Mouse (Mus musculus): ENCODE data around the gene Abhd2. TPM values are rescaled to one million over a fixed set of nuclear protein-coding genes. Genes with fewer than 3 reads are reported as not detected.
"Not testable (repeated sequence)": the region's sequence is repeated elsewhere in the genome, so short reads cannot be mapped to it uniquely, and the experiment has no call there.

Gene Abhd2
- polyA plus RNA-seq, 1 experiment from 2014 or later, result 5.6 TPM

GRCm38 (mm10) chr7:79278432-79278831, 5.4 kb downstream of the Abhd2 start:
- Histone ChIP-seq H3K9ac (no peak overlapping the region), H3K4me3 (no peak overlapping the region), H3K27me3 (replicated peaks) (no peaks in the 10 kb centered on the region), H3K9me3 (replicated peaks) (no peaks in the 10 kb centered on the region), H3K27ac (ENCODE audit: poor library complexity, severe bottlenecking) (no peak overlapping the region), H3K4me1 (replicated peaks) (peaks cover 60% of the 10 kb centered on the region), H3K36me3 (no peaks in the 10 kb centered on the region), H3K4me2 (no peak overlapping the region)
- WGBS, result 87% methylated on average over 13 of the region's 13 CpGs
- ATAC-seq (ENCODE audit: insufficient number of reproducible peaks, low FRiP score), result no peak

GRCm38 (mm10) chr7:79279376-79280029, 6.5 kb downstream of the Abhd2 start:
- WGBS, result 63% methylated on average over 10 of the region's 10 CpGs
- H3K4me2 ChIP-seq, result no peak overlapping the region

DNA sequence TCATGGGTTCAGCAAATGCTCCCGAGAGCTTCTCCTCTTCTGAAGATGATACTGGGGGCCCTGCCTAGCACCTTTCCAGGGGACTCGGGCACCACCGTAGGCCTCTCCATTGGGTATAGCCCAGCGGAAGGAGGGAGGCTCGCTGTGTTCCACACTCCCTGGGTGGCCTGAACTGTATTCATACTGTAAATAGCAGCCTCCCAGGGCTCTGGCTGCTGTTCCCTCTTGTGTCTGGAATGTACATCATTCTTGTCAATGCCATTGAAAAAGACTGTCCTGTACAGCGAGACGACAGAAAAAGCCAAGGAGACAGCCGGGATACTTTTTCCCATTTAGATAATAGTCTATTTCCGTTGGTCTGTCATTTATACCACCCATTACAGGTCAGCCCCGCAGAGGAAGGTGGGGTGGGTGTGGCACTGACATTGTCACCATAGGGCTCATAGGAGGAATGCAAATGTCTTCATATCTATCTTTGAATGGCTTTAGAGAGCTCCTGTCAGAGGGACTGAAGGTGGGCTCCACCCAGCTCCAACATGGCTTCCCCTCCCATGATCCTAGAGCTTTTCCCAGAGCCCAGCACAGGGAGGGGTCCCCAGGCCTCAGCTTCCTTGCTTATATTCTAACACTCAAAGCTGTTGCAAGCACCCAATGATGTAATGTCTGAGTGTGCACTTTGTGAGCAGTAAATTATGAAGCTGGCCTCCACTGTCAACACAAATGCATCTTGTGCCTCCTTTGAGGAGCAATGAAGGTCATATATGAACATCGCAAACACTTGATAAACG, 10.1 kb downstream of the Abhd2 start:
- peak overlapping the region; percentile 9; the same call in 1 of the 2 replicates for H3K4me2 ChIP-seq
- no peak overlapping the region for H3K9ac ChIP-seq
- WGBS, result 51% methylated on average over 12 of the region's 12 CpGs
- H3K27ac ChIP-seq (ENCODE audit: poor library complexity, severe bottlenecking), result peak overlapping the region; percentile 17; the same call in 1 of the 2 replicates
- ATAC-seq (ENCODE audit: insufficient number of reproducible peaks, low FRiP score), result peak; percentile 45; the same call in 1 of the 2 replicates
- no peak overlapping the region for H3K4me3 ChIP-seq
- H3K9me3 ChIP-seq (replicated peaks), result no peaks in the 10 kb centered on the region
- peaks cover 56% of the 10 kb centered on the region for H3K4me1 ChIP-seq (replicated peaks)
- H3K36me3 ChIP-seq, result no peaks in the 10 kb centered on the region
- no peaks in the 10 kb centered on the region for H3K27me3 ChIP-seq (replicated peaks)

More at GRCm38 (mm10) chr7:79279376-79280029, 6.5 kb downstream of the Abhd2 start:
- H3K9ac ChIP-seq, result no peak overlapping the region
- H3K36me3 ChIP-seq, result no peaks in the 10 kb centered on the region
- no peaks in the 10 kb centered on the region for H3K27me3 ChIP-seq (replicated peaks)
- no peaks in the 10 kb centered on the region for H3K9me3 ChIP-seq (replicated peaks)
- 0 out of 2 replicates have a peak overlapping the region, but pooled peaks have one; percentile 1 for H3K27ac ChIP-seq (ENCODE audit: poor library complexity, severe bottlenecking)
- H3K4me1 ChIP-seq (replicated peaks), result peaks cover 60% of the 10 kb centered on the region
- no peak for ATAC-seq (ENCODE audit: insufficient number of reproducible peaks, low FRiP score)
- no peak overlapping the region for H3K4me3 ChIP-seq

GRCm38 (mm10) chr7:79283671-79283941, 10.6 kb downstream of the Abhd2 start:
- not testable (repeated sequence) for H3K27me3 ChIP-seq (replicated peaks); H3K36me3 ChIP-seq; H3K9ac ChIP-seq; H3K4me2 ChIP-seq; H3K27ac ChIP-seq (ENCODE audit: poor library complexity, severe bottlenecking); H3K9me3 ChIP-seq (replicated peaks); H3K4me3 ChIP-seq
- WGBS, result 44% methylated on average over 1 of the region's 1 CpGs
- peak; percentile 47; the same call in 1 of the 2 replicates for ATAC-seq (ENCODE audit: insufficient number of reproducible peaks, low FRiP score)
- H3K4me1 ChIP-seq (replicated peaks), result peaks cover 52% of the 10 kb centered on the region

DNA sequence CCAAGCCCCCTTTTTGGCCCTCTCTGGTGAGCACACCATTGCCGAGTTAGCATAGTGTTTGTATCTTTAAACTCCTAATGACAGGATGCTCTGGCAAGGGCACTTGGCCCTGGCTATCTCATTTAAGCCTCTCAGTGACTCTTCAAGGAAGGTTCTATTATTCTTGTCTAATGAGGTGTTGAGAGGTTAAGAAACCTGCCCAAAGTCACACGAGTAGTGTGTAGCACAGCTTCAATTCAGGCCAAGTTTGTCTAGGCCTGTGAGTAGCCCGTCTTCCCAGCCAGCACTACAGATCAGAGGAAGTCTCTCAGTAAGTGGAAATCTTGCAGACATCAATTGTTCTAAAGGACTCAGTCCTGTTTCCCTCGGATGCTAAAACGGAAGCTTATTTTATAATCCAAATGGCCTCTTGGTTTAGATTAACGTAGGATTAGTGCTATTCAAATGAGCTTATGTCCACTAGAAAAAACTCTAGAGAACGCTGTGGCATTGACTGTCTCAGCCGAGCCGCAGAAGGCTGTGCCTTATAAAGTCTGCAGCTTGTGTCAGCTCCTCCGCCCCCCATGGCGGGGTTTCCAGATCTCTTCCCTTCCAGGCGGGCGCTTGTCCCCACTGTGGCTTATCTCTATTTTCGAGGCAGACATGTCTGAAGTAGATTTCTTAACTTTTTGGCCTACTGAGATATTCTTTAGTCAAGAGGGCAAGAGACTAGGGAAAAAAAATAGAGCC, 11.3 kb downstream of the Abhd2 start:
- Histone ChIP-seq H3K4me3 (no peak overlapping the region), H3K9me3 (replicated peaks) (no peaks in the 10 kb centered on the region), H3K36me3 (no peaks in the 10 kb centered on the region), H3K4me2 (no peak overlapping the region), H3K27ac (ENCODE audit: poor library complexity, severe bottlenecking) (no peak overlapping the region), H3K9ac (no peak overlapping the region), H3K4me1 (replicated peaks) (peaks cover 47% of the 10 kb centered on the region), H3K27me3 (replicated peaks) (no peaks in the 10 kb centered on the region)
- 34% methylated on average over 14 of the region's 14 CpGs for WGBS
- peak; percentile 49; the same call in 1 of the 2 replicates for ATAC-seq (ENCODE audit: insufficient number of reproducible peaks, low FRiP score)

DNA sequence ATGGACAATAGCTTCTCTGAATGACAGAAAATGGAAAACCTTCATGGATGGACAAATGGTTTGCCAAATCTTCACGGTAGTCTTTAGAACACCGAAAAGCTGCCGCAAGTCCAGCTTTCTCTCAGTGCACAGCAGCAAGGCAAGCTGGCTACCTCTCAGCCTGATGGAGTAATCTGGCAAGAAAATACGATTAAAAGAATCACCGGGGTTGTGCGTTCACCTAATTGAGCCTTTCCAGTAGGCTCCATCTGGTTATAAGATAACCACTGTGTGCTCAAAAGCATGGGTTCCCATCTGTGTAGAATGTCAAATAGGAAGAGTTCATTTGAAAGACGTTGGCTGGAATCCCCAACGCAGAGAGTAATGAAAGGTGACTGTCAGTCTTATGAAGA, 11.9 kb downstream of the Abhd2 start:
- no peak overlapping the region for H3K4me3 ChIP-seq
- ATAC-seq (ENCODE audit: insufficient number of reproducible peaks, low FRiP score), result no peak
- H3K9ac ChIP-seq, result no peak overlapping the region
- H3K36me3 ChIP-seq, result no peaks in the 10 kb centered on the region
- WGBS, result 88% methylated on average over 8 of the region's 8 CpGs
- H3K27ac ChIP-seq (ENCODE audit: poor library complexity, severe bottlenecking), result no peak overlapping the region
- peaks cover 43% of the 10 kb centered on the region for H3K4me1 ChIP-seq (replicated peaks)
- H3K9me3 ChIP-seq (replicated peaks), result no peaks in the 10 kb centered on the region
- H3K4me2 ChIP-seq, result no peak overlapping the region
- no peaks in the 10 kb centered on the region for H3K27me3 ChIP-seq (replicated peaks)

GRCm38 (mm10) chr7:79285408-79285807, 12.4 kb downstream of the Abhd2 start:
- Histone ChIP-seq H3K9me3 (replicated peaks) (no peaks in the 10 kb centered on the region), H3K4me3 (no peak overlapping the region), H3K27ac (ENCODE audit: poor library complexity, severe bottlenecking) (no peak overlapping the region), H3K9ac (no peak overlapping the region), H3K4me1 (replicated peaks) (peaks cover 43% of the 10 kb centered on the region), H3K27me3 (replicated peaks) (no peaks in the 10 kb centered on the region), H3K4me2 (no peak overlapping the region), H3K36me3 (no peaks in the 10 kb centered on the region)
- no peak for ATAC-seq (ENCODE audit: insufficient number of reproducible peaks, low FRiP score)
- WGBS, result 87% methylated on average over 13 of the region's 13 CpGs

DNA sequence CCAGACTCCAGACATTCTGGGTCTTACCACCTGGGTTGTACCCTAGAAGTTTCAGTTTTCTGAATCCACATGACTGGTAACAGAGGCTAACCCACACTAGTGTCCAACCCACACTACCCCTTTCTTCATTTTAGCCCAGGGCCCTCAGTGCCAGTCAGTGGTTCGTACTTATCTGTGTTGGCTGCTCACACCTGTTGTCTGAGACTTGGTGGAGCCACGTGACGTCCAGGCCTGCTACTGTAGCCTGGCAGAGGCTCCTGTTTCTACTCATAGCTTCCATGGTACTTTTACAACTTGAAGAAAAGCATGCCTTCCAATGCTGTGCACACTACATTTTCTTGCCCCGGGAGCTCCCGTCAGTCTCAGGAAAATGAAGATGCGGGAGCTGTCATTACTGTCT, 14.2 kb downstream of the Abhd2 start:
- Histone ChIP-seq H3K9ac (no peak overlapping the region), H3K36me3 (no peaks in the 10 kb centered on the region), H3K4me3 (no peak overlapping the region), H3K4me2 (no peak overlapping the region), H3K4me1 (replicated peaks) (peaks cover 40% of the 10 kb centered on the region), H3K9me3 (replicated peaks) (no peaks in the 10 kb centered on the region), H3K27me3 (replicated peaks) (no peaks in the 10 kb centered on the region), H3K27ac (ENCODE audit: poor library complexity, severe bottlenecking) (no peak overlapping the region)
- 68% methylated on average over 6 of the region's 6 CpGs for WGBS
- ATAC-seq (ENCODE audit: insufficient number of reproducible peaks, low FRiP score), result no peak

DNA sequence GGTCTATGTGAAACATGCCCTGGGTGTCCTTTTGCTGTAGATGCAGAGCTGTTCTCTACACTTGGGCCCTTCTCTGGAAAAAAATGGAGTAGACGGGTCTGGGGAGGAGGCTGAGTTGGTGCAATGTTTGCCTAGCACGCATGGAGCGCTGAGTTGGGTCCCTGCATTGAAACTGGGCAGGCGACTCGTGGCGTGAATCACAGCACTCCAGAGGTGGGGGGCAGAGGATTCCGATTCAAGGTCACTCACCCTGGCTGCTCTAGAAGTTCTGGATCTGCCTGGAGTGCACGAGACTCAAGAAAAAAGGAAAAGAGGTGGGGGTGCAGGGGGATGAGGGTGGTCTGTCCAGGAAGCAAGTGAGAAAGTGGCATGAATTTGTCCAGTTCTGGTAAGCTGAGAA, 14.9 kb downstream of the Abhd2 start:
- no peak for ATAC-seq (ENCODE audit: insufficient number of reproducible peaks, low FRiP score)
- Histone ChIP-seq H3K27me3 (replicated peaks) (no peaks in the 10 kb centered on the region), H3K4me3 (no peak overlapping the region), H3K4me2 (no peak overlapping the region), H3K9me3 (replicated peaks) (no peaks in the 10 kb centered on the region), H3K27ac (ENCODE audit: poor library complexity, severe bottlenecking) (no peak overlapping the region), H3K4me1 (replicated peaks) (peaks cover 39% of the 10 kb centered on the region), H3K36me3 (no peaks in the 10 kb centered on the region), H3K9ac (no peak overlapping the region)
- WGBS, result 87% methylated on average over 8 of the region's 8 CpGs

GRCm38 (mm10) chr7:79288422-79288821, 15.4 kb downstream of the Abhd2 start:
- Histone ChIP-seq H3K4me2 (no peak overlapping the region), H3K4me1 (replicated peaks) (peaks cover 35% of the 10 kb centered on the region), H3K4me3 (no peak overlapping the region), H3K36me3 (no peaks in the 10 kb centered on the region), H3K9ac (no peak overlapping the region), H3K9me3 (replicated peaks) (no peaks in the 10 kb centered on the region), H3K27ac (ENCODE audit: poor library complexity, severe bottlenecking) (no peak overlapping the region), H3K27me3 (replicated peaks) (no peaks in the 10 kb centered on the region)
- ATAC-seq (ENCODE audit: insufficient number of reproducible peaks, low FRiP score), result no peak
- WGBS, result 79% methylated on average over 5 of the region's 5 CpGs

- ATAC-seq (ENCODE audit: insufficient number of reproducible peaks, low FRiP score), result no peak
- H3K9ac ChIP-seq, result no peak overlapping the region
- H3K4me2 ChIP-seq, result no peak overlapping the region
- 84% methylated on average over 14 of the region's 14 CpGs for WGBS
- peaks cover 13% of the 10 kb centered on the region for H3K36me3 ChIP-seq
- H3K4me1 ChIP-seq (replicated peaks), result peaks cover 6% of the 10 kb centered on the region; the same call in 1 of the 2 replicates
- no peak overlapping the region for H3K27ac ChIP-seq (ENCODE audit: poor library complexity, severe bottlenecking)
- no peaks in the 10 kb centered on the region for H3K27me3 ChIP-seq (replicated peaks)
- no peak overlapping the region for H3K4me3 ChIP-seq
- H3K9me3 ChIP-seq (replicated peaks), result no peaks in the 10 kb centered on the region
Observed at GRCm38 (mm10) chr7:79293605-79294232, 20.7 kb downstream of the Abhd2 start.

Measured in heart, embryonic 12.5 days (tissue).